Mouse (Mus musculus) left cerebral cortex, adult 8-10 months (tissue): ENCODE results near the gene Tfdp1. TPM values are rescaled to one million over a fixed set of nuclear protein-coding genes. Genes with fewer than 3 reads are reported as not detected.
"Not testable (repeated sequence)": the region's sequence is repeated elsewhere in the genome, so short reads cannot be mapped to it uniquely, and the experiment has no call there.

Experiments
- DNase-seq, 2 experiments: peaks; one replicate each; pipeline ENCODE4 v3.0.0; 2022; ENCODE audit warnings: low spot score in 2 of 2
- total RNA-seq, 4 experiments: library from RNA; stranded (reverse); gene quantifications; 2 replicates each; pipeline ENCODE4 v1.2.4; 2022

Tfdp1 gene
- 10 to 100 TPM; 49.4 to 72.9 (median 53.6) TPM for total RNA-seq

DNA sequence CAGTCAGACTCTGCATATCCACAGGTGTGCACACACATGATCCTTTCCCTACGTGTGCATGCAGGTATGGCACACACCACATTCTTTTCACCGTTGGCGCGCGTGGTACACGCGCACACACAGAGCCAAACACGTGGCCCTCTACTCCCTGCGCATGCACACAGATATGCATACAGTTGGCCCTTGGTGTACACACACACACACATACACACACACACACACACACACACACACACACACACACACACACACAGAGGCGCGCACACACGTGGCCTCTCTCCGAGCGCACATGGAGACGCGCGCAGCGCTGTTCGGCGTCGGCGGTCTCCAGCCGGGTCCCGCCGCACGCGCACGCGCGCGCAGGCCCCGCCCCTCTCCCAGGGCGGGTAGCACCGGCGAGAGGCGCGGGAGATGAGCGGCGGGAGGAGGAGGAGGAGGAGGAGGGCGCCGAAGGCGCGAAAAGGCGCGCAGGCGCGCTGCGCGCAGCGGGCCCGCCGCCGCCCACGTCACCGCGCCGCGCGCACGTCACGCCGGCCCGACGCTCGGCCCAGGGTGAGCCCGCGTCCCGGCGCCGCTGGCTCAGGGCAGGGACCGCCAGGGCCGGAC lies at the start of gene Tfdp1:
TSS of gene Tfdp1 (plus strand) at position 497 of the 606 bp plus-strand sequence.
- DNase-seq = peak; percentile 50 to 87

- DNase-seq = peak in 1 of 2 experiments; percentile 69
These were observed 46.2 kb upstream of the Tfdp1 start for GRCm38 (mm10) chr8:13292364-13292763.

- DNase-seq = no peak
These were observed 44.7 kb upstream of the Tfdp1 start for GRCm38 (mm10) chr8:13293677-13294470.

- no peak for DNase-seq
These were observed 39.0 kb upstream of the Tfdp1 start for GRCm38 (mm10) chr8:13299571-13299970.

GRCm38 (mm10) chr8:13301036-13301435 lies 37.5 kb upstream of the Tfdp1 start:
- DNase-seq = no peak

GRCm38 (mm10) chr8:13305459-13305858 lies 33.1 kb upstream of the Tfdp1 start:
- DNase-seq = peak in 1 of 2 experiments; percentile 25

DNA sequence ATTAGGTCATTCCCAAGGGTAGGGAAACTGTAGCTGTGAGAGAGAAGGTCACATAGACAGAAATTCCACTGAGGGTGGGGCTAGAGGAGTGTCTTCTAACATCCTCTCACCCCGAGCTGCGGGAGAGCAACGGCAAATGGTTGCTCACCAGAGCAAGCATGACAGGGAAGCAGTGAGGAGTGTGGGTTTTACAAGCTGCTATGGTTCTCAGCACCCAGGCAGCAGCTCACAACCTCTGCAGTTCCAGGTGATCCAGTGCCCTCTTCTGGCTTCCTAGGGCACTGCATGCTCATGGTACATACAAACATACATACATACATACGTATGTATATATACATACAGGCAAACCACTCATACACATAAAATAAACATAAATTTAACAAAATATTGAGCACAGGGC lies 32.7 kb upstream of the Tfdp1 start:
- no peak for DNase-seq

DNA sequence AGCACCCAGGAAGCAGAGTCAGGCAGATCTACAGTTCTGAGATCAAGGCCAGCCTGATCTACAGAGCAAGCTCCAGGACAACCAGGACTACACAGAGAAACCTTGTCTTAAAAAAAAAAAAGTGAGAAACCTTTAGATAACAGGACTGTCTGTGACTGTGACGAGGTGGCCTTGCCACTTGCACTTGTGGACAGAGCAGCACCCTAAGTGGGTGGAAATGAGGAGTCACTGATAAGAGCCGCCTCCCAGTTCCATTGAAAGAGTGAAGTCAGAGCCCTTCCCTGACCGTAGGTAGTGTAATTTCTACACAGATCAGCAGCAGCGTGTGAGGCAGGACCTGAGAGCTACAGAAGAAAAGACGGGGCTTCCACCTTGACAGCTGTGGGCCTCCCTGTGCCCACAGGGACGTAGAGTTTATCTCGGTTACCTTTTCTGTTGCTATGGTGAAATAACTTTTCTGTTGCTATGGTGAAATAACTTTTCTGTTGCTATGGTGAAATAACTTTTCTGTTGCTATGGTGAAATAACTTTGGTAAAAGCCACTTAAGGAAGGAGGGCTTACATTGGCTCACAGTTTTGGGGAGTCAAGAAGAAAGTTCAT lies 32.1 kb upstream of the Tfdp1 start:
- no peak for DNase-seq

DNA sequence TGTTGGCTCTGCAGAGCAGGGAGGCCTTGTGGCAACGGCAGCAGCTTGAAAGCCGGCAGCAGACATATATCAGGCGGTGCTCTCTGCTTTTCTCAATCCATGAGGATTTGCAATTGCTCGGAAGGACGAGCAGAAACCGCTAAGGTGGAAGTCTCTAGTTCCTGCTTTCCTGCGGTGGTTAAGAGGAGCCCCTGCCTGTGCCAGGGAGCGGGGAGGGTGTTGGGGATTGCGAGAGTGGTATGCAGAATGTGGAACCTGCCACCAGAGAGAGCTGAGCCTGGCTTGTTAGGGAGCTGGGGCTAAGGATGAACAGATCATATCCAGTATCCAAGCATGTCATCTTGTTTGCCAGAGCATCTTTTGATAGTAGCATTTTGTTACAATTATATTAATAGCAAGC lies 31.6 kb upstream of the Tfdp1 start:
- DNase-seq = no peak

DNA sequence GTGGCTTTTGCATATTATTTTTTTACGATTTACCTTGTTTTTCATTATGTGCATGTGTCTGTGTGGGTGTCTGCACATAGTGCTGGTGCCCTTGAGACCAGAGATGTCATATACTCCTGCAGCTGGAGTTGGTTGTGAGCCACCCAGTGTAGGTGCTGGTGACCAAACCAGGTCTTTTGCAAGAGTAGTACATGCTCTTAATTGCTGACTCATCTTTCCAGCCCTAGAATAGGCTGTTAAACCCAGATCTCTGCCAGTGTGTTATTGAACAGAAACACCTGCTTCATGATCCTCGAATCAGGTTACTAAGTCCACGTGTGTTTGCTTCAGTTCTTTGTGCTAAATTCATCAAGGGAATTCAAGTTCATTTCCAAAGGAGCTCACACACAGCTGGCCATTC lies 23.6 kb upstream of the Tfdp1 start:
- DNase-seq = no peak

DNA sequence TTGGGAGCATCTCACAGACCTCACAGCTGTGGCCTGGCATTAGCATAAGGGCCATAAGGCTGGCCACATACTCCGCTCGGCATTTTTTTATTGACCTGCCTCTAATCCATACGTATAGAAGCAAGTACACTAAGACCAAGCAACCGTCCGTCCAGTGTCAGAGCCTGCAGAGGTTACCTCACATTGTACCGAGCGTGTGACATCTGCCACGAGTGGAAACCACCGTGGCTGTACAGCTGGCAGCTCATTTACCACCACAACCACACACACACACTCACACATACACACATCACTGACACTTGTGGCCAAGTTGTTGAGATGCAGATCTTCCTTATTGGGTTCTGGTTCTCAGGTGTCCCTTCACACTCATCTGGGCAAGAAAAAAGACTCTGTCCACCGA lies 21.9 kb upstream of the Tfdp1 start:
- DNase-seq = no peak

- no peak for DNase-seq
These were observed 12.0 kb upstream of the Tfdp1 start for GRCm38 (mm10) chr8:13326598-13326997.

DNA sequence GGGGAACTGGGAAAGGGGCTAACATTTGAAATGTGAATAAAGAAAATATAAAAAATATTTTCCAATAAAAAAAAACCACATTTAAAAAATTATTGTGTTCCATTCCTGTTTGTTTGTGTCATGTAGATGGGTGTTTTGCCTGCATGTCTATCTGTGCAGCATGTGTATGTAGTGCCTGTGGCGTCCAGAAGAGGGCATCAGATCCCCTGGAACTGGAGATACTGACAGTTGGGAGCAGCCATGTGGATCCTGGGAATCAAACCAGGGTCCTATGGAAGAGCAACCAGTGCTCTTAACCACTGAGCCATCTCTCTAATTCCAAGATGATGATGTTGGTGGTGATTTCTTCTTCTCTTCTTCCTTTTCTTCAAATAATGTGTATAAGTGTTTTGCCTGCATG lies 3.9 kb upstream of the Tfdp1 start:
- no peak for DNase-seq

GRCm38 (mm10) chr8:13337245-13337644 lies 1.3 kb upstream of the Tfdp1 start:
- not testable (repeated sequence) for DNase-seq

GRCm38 (mm10) chr8:13337678-13338077 lies 873 bp upstream of the Tfdp1 start:
- no peak for DNase-seq

DNA sequence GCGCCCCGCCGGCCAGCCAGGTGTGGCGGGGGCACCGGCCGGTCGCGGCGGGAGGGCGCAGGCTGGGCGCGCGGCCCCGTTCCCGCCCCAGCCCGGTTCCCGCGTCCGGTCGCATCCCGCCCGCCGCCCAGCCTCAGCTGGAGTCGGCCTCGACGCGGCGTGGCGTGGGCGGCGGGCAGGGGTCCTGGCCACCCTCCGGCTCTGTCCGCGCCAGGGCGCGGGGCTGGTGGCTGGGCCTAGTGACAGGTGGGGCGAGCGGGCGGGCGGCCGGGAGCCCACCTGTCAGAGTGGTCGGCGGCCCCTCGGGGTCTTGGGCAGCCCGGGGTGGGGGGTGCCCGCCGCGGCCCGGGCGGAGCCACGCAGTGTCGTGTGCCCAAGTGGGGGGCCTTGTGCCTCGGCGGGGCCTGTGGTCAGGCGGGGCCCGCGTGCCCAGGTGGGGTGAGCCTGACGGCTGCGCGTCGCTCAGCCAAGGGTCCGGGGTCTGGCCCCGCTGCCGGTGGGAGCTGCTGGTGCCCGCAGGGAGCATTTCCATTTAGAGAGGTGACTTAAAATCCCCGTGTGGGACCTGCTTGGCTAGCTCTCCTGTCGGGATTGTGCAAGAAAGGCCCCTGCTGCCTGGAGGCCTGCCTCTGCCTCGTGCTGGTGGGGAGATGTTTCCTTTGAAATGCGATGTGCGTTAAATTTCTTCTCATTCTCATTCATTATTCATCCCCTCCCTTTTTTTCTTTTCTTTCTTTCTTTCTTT lies 522 bp downstream of the Tfdp1 start:
- no peak for DNase-seq

GRCm38 (mm10) chr8:13339646-13339990 lies 1.1 kb downstream of the Tfdp1 start:
- DNase-seq = no peak

DNA sequence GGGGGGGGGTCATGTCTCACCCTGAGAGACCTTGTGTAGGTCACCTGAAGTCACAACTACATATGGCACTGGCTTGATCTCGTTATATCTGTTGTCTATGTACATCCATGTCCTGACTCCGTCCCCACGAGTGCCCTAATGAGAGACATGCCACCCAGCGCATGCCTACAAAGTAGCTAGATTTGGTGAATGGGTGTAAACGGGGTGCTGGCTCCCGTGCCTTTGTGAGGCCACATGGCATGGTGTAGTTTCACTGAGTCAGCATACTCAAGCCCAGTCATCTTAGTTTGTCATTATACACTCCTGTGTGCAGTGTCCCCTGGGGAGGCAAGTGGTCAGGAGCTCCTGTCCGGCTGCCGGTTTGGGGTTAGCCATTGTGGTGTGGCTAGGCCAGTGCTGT lies 2.1 kb downstream of the Tfdp1 start:
- DNase-seq = no peak

DNA sequence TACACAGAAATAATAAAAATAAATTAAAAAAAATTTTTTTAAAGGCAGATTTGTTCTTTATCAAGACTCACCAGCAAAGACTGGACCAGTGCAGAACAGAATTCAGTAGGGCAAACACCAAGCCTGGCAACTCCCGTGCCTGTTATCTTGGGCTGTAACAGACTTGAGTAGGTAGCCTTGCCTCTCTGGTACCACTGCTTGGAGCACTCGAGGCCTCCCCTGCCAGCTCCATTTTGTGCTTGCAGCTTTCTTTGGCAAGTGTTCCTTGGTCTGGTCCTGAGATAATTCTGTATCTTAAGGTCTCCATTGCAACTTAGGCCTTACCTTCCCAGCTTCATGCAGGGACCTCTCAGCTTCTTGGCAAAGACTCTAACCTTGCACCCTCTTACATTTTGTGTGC lies 3.8 kb downstream of the Tfdp1 start:
- DNase-seq = no peak

GRCm38 (mm10) chr8:13343134-13343533 lies 4.6 kb downstream of the Tfdp1 start:
- no peak for DNase-seq

- DNase-seq = no peak
These were observed 11.5 kb downstream of the Tfdp1 start for GRCm38 (mm10) chr8:13350052-13350451.

DNA sequence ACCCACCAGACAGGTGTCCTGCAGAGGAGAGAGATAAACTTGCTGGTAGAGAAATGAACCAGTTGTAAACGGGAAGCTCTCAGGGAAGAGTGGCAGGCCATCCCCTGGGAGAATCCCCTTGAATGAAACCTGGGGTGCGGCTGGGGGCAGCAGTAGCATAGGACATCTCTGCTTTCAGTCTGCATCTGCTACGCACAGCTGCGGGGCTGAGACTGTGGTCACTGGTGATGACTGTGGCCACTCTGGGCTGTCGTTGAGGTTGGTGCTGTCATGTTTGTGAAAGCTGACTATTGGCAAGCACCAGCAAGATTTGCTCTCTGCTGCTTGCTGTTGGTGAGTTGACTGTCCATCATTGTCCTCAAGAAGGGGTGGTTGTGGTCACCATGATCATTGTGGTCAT lies 13.0 kb downstream of the Tfdp1 start:
- no peak for DNase-seq
